Mouse (Mus musculus) frontal cortex, adult 2 months (tissue): ENCODE results near the gene Calcoco2. TPM values are rescaled to one million over a fixed set of nuclear protein-coding genes. Genes with fewer than 3 reads are reported as not detected.

Experiments used
- polyA plus RNA-seq: library from polyadenylated mRNA; depleted of rRNA; stranded (reverse); fragments of >200 nt; gene quantifications from 2 replicates; pipeline ENCODE4 v1.2.3, GENCODE M21; 2012; rRNA removed

Gene Calcoco2
- polyA plus RNA-seq, 1 experiment = not detected

Other genes starting within 250 kb of the Calcoco2 start
- not detected in 2 replicates for gene B4galnt2, start 197.1 kb downstream of the Calcoco2 start, polyA plus RNA-seq
- gene Igf2bp1, start 106.0 kb downstream of the Calcoco2 start, polyA plus RNA-seq = 0.18 and 0.71 TPM in 2 replicates
- not detected in 2 replicates for gene Gip, start 87.4 kb downstream of the Calcoco2 start, polyA plus RNA-seq
- gene Snf8, start 77.1 kb downstream of the Calcoco2 start, polyA plus RNA-seq = 84.2 and 87.0 TPM in 2 replicates
- gene Ube2z, start 46.6 kb downstream of the Calcoco2 start, polyA plus RNA-seq = 45.3 and 50.3 TPM in 2 replicates
- gene Atp5g1, start 36.3 kb downstream of the Calcoco2 start, polyA plus RNA-seq = 410 and 500 TPM in 2 replicates
- gene Ttll6, start 21.8 kb upstream of the Calcoco2 start, polyA plus RNA-seq = 0.06 and 0.61 TPM in 2 replicates
- gene Hoxb13, start 82.4 kb upstream of the Calcoco2 start, polyA plus RNA-seq = not detected in 2 replicates
- gene Hoxb9, start 159.5 kb upstream of the Calcoco2 start, polyA plus RNA-seq = not detected in 2 replicates
- 0.06 TPM in 1 of 2 replicates, not detected in the other for gene Hoxb8, start 169.9 kb upstream of the Calcoco2 start, polyA plus RNA-seq
- gene Hoxb7, start 174.7 kb upstream of the Calcoco2 start, polyA plus RNA-seq = not detected in 2 replicates
- not detected in 2 replicates for gene Hoxb6, start 180.5 kb upstream of the Calcoco2 start, polyA plus RNA-seq
- gene Hoxb5, start 191.4 kb upstream of the Calcoco2 start, polyA plus RNA-seq = 0.11 TPM in 1 of 2 replicates, not detected in the other
- gene Hoxb4, start 206.3 kb upstream of the Calcoco2 start, polyA plus RNA-seq = 0.04 TPM in 1 of 2 replicates, not detected in the other
- gene Hoxb3, start 211.4 kb upstream of the Calcoco2 start, polyA plus RNA-seq = not detected in 2 replicates
- gene Hoxb2, start 238.6 kb upstream of the Calcoco2 start, polyA plus RNA-seq = 0.06 TPM in 1 of 2 replicates, not detected in the other